Mouse (Mus musculus) liver, postnatal 0 days (tissue): ENCODE data around the gene Dach2. TPM values are rescaled to one million over a fixed set of nuclear protein-coding genes. Genes with fewer than 3 reads are reported as not detected.
"Not testable (repeated sequence)": the region's sequence is repeated elsewhere in the genome, so short reads cannot be mapped to it uniquely, and the experiment has no call there.

Experiments
- ATAC-seq: fragments of 200-750 bp; cut with Nextera tagmentation; 2 replicates; pipeline ENCODE4 v1.8.0; 2017; ENCODE audit warnings: mild to moderate bottlenecking, moderate library complexity
- DNase-seq: peaks from one replicate; pipeline ENCODE4 v3.0.0-alpha.2; 2016
- H3K27ac ChIP-seq: fragments of 300-500 bp; sonication (generic); 2 replicates; pipeline ENCODE4 v1.5.1; 2014; ENCODE audit warnings: antibody characterized with exemption, moderate library complexity, mild to moderate bottlenecking, low read depth
- H3K27me3 ChIP-seq: fragments of 300-500 bp; sonication (generic); 2 replicates; pipeline ENCODE4 v1.6.1; 2014; ENCODE audit warnings: low read length, control low read depth, mixed read lengths; ENCODE audit not compliant: insufficient read depth
- H3K36me3 ChIP-seq: fragments of 300-500 bp; sonication (generic); replicated peaks from 2 replicates; pipeline ENCODE4 v1.6.1; 2014; ENCODE audit warnings: mild to moderate bottlenecking, control low read depth, low read length, moderate library complexity, mixed read lengths; ENCODE audit not compliant: insufficient read depth
- H3K4me1 ChIP-seq: fragments of 300-500 bp; sonication (generic); 2 replicates; pipeline ENCODE4 v1.6.1; 2014; ENCODE audit warnings: antibody characterized with exemption, mild to moderate bottlenecking, control low read depth; ENCODE audit not compliant: insufficient read depth
- H3K4me2 ChIP-seq: fragments of 300-500 bp; sonication (generic); 2 replicates; pipeline ENCODE4 v1.6.1; 2014; ENCODE audit warnings: low read depth, mild to moderate bottlenecking, low read length, moderate library complexity, mixed read lengths
- H3K4me3 ChIP-seq: fragments of 300-500 bp; sonication (generic); 2 replicates; pipeline ENCODE4 v1.5.1; 2014; ENCODE audit warnings: low read depth, low read length
- H3K9ac ChIP-seq: fragments of 300-500 bp; sonication (generic); replicated peaks from 2 replicates; pipeline ENCODE4 v1.6.1; 2014; ENCODE audit warnings: mild to moderate bottlenecking, moderate library complexity
- H3K9me3 ChIP-seq: fragments of 300-500 bp; sonication (generic); 2 replicates; pipeline ENCODE4 v1.6.1; 2016; ENCODE audit warnings: mild to moderate bottlenecking, control low read depth, low read length, mixed read lengths
- CTCF ChIP-seq: sonication (generic); IDR thresholded peaks from 2 replicates; pipeline ENCODE4 v1.5.1; 2016; ENCODE audit warnings: antibody characterized with exemption, low read depth
- EP300 ChIP-seq: IDR thresholded peaks from 2 replicates; pipeline ENCODE4 v1.6.1; 2016; ENCODE audit warnings: antibody characterized with exemption, low read depth, mild to moderate bottlenecking
- WGBS: fragments of 180-500 bp; shearing (Covaris S2); extraction: QIAGEN DNeasy Blood & Tissue Kit; methylation state at CpG from one replicate; pipeline ENCODE4 v1.1.7; 2014; ENCODE audit not compliant: insufficient replicate concordance; 5-methylcytosine and 5-hydroxymethylcytosine counted together
- polyA plus RNA-seq: library from polyadenylated mRNA; unstranded; fragments of >200 nt; fragmentation: Nextera tagmentation; extraction: Ambion mirVana; gene quantifications from 2 replicates; pipeline ENCODE4 v1.2.1, GENCODE M21; 2015

The Dach2 gene
- polyA plus RNA-seq: 0.20 and 0.26 TPM in 2 replicates

GRCm38 (mm10) chrX:113297404-113297803 is at the start of gene Dach2:
TSS of gene Dach2 (plus strand) at chrX:113297510.
- Histone ChIP-seq H3K4me3 (peak within 1 kb of the TSS; percentile 32), H3K9ac (peak within 1 kb of the TSS; percentile 7; the same call in 1 of the 2 replicates), H3K4me1 (no peaks in the 10 kb centered on the region), H3K9me3 (no peaks in the 10 kb centered on the region), H3K27me3 (no peaks in the 10 kb centered on the region), H3K27ac (no peak within 1 kb of the TSS), H3K36me3 (no peaks in the 10 kb centered on the region), H3K4me2 (peak within 1 kb of the TSS; percentile 76)
- 22% methylated on average over 21 of the region's 21 CpGs for whole genome bisulfite sequencing
- peak; percentile 17 for DNase-seq
- ATAC-seq: peak; percentile 54; the same call in 1 of the 2 replicates
- TF ChIP-seq CTCF (no peak), EP300 (no peak)

DNA sequence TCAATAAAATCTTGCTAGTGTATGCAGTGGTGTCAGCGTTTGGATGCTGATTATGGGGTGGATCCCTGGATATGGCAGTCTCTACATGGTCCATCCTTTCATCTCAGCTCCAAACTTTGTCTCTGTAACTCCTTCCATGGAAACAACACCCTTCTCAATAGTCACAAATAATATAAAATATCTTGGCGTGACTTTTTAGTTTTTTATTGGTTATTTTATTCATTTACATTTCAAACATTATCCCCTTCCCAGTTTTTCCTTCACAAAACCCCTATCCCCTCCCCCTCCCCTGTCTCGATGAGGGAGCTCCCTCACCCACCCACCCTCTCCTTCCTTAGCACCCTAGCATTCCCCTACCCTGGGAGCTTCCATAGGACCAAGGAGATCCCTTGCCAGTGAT is 44.9 kb upstream of the Dach2 start:
- H3K27ac ChIP-seq, DNase-seq, H3K4me3 ChIP-seq, H3K4me2 ChIP-seq, H3K9ac ChIP-seq, H3K27me3 ChIP-seq, H3K36me3 ChIP-seq, H3K4me1 ChIP-seq, ATAC-seq, H3K9me3 ChIP-seq: not testable (repeated sequence)
- 64% methylated on average over 2 of the region's 3 CpGs for WGBS

- no peaks in the 10 kb centered on the region for H3K4me1 ChIP-seq
- TF ChIP-seq EP300 (no peak), CTCF (no peak)
- peak overlapping the region; percentile 76 for H3K4me2 ChIP-seq
- WGBS: 18% methylated on average over 18 of the region's 18 CpGs
- H3K9ac ChIP-seq: no peak overlapping the region; the same call in 1 of the 2 replicates
- ATAC-seq (peak; percentile 99), DNase-seq (peak; percentile 73)
- peak overlapping the region; percentile 32 for H3K4me3 ChIP-seq
- no peaks in the 10 kb centered on the region for H3K9me3 ChIP-seq
- no peak overlapping the region for H3K27ac ChIP-seq
- no peaks in the 10 kb centered on the region for H3K36me3 ChIP-seq
- no peaks in the 10 kb centered on the region for H3K27me3 ChIP-seq
Observed at GRCm38 (mm10) chrX:113298031-113298430, 721 bp downstream of the Dach2 start.

DNA sequence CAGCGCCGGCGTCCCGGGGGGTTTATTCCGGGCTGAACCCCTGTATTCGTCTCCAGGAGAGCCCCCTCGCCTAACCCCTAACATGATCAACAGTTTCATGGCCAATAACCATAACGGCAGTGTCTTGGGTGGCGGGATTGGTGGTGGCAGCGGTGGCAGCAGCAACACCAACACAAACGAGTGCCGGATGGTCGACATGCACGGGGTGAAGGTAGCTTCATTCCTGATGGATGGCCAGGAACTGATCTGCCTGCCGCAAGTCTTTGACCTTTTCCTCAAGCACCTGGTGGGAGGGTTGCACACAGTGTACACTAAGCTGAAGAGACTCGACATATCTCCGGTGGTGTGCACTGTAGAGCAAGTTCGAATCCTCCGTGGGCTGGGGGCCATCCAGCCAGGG is 1.2 kb downstream of the Dach2 start:
- Histone ChIP-seq H3K4me1 (no peaks in the 10 kb centered on the region), H3K27ac (no peak overlapping the region), H3K9ac (no peak overlapping the region; the same call in 1 of the 2 replicates), H3K4me3 (peak overlapping the region; percentile 32), H3K9me3 (no peaks in the 10 kb centered on the region), H3K27me3 (no peaks in the 10 kb centered on the region), H3K36me3 (no peaks in the 10 kb centered on the region), H3K4me2 (peak overlapping the region; percentile 76)
- TF ChIP-seq CTCF: no peak
- TF ChIP-seq EP300: no peak
- no peak for DNase-seq
- 21% methylated on average over 19 of the region's 19 CpGs for WGBS
- ATAC-seq: peak; percentile 12; the same call in 1 of the 2 replicates

DNA sequence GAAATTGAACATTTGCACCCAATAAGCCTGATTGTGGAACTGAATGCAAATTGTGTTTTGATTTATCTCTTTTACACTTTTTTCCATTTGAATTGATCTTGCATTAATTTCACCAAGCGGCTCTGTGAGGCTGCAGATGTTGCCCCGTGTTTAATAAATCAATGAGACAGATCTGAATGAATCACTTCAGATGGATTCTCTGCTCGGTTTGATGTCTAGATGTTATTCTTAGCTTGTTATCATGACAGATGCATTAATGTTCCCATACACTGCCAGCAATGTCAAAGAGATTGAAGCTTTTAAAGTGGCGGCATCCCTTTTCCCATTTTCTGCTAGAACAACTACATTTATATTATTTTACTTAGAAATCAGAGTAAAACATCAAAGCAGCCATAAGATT is 7.0 kb downstream of the Dach2 start:
- no peak for TF ChIP-seq EP300
- TF ChIP-seq CTCF: no peak
- 57% methylated on average over 4 of the region's 4 CpGs for WGBS
- H3K4me3 ChIP-seq: no peak overlapping the region
- no peak overlapping the region for H3K9ac ChIP-seq
- DNase-seq (no peak), ATAC-seq (no peak)
- no peaks in the 10 kb centered on the region for H3K36me3 ChIP-seq
- no peak overlapping the region for H3K27ac ChIP-seq
- H3K27me3 ChIP-seq: no peaks in the 10 kb centered on the region
- no peak overlapping the region for H3K4me2 ChIP-seq
- no peaks in the 10 kb centered on the region for H3K9me3 ChIP-seq
- H3K4me1 ChIP-seq: no peaks in the 10 kb centered on the region

DNA sequence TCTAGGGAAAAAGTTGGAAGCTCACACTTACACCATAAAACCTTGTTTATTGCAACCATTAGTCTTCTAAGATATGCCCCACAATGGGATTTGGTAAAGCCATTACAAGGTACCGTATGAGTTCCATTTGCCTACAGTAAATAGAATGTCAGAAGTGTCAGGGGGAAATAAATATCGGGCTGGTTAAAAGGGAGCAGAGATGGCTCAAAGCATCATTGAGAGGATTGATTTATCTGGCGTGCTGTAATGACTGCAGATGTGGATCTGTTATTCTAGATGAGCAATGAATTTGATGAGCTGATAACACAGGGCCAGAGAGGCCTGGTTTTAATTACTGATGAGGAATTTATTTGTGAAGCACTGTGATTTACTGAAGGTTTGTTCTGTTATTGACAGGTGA is 40.8 kb downstream of the Dach2 start:
- Histone ChIP-seq H3K27me3 (no peaks in the 10 kb centered on the region), H3K27ac (no peak overlapping the region), H3K9ac (no peak overlapping the region), H3K4me1 (no peaks in the 10 kb centered on the region), H3K4me2 (no peak overlapping the region), H3K4me3 (no peak overlapping the region), H3K36me3 (no peaks in the 10 kb centered on the region), H3K9me3 (no peaks in the 10 kb centered on the region)
- TF ChIP-seq EP300: no peak
- TF ChIP-seq CTCF: no peak
- no peak for DNase-seq
- no peak for ATAC-seq
- 58% methylated on average over 3 of the region's 3 CpGs for WGBS

GRCm38 (mm10) chrX:113394417-113394816 is 97.1 kb downstream of the Dach2 start:
- H3K27me3 ChIP-seq: no peaks in the 10 kb centered on the region
- no peak overlapping the region for H3K4me3 ChIP-seq
- WGBS: 60% methylated on average over 3 of the region's 3 CpGs
- H3K9me3 ChIP-seq: no peaks in the 10 kb centered on the region
- DNase-seq: no peak
- no peaks in the 10 kb centered on the region for H3K36me3 ChIP-seq
- no peak overlapping the region for H3K4me2 ChIP-seq
- ATAC-seq: no peak
- H3K4me1 ChIP-seq: no peaks in the 10 kb centered on the region
- no peak overlapping the region for H3K27ac ChIP-seq
- no peak overlapping the region for H3K9ac ChIP-seq
- no peak for TF ChIP-seq CTCF
- no peak for TF ChIP-seq EP300
